Mouse (Mus musculus): ENCODE data around the gene Avil.

DNA sequence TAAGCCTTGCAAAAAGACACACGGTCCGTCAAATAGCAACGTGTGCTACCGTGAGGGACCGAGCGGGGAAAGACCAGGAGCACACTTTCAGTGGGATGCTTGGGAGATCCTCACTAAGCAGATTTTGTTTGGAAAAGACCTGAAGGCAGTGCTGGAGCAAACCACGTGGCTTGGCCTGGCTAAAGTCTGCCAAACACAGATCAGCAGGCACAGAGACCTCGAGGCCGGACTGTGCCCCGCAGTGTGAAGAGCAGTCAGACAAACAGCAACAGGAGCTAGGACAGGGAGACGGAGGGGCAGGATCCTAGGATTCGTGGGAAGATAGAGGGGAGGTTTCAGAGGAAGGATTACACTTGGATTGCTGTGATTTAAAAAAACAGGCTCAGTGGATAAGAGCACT is 35.8 kb downstream of the Avil start:
- TF ChIP-seq CTCF (conservative IDR thresholded peaks at IDR 0.05 in 1 of 2, IDR thresholded peaks at IDR 0.05 in 1 of 2; ENCODE audit: low read depth in 2 of 2, low read length in 2 of 2), result no peak
- no peak for TF ChIP-seq CHD2 (IDR thresholded peaks at IDR 0.05; ENCODE audit: low read length)
- no peak for TF ChIP-seq TBP (conservative IDR thresholded peaks at IDR 0.05; ENCODE audit: low read depth, low read length)
- TF ChIP-seq EP300 (IDR thresholded peaks at IDR 0.05; ENCODE audit: low read length), result no peak
- TF ChIP-seq GABPA (IDR thresholded peaks at IDR 0.05; ENCODE audit: insufficient replicate concordance, low read depth, low read length), result no peak
